ENCODE assay signal across 8 mouse cellular contexts in the genomic region with DNA sequence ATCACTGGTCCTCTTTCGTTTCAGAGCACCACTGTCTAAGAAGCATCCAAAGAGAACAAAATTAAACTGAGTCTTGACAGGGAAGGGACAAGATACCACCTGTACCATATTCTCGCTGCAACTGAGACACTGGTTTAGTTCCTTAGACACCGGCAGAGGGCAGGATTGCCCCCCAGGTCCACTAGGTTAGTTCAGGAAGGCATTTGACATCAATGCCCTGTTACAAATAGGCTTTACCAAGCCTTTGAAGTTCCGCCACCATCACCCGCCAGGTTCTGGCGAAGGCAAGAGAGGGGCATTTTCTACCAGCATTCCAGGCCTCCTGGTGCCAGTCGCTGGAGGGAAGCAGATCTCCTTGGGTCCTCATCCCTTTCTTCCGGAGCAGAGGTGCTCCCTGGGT. TPM values are rescaled to one million over a fixed set of nuclear protein-coding genes. Genes with fewer than 3 reads are reported as not detected.
DNase-seq lines count a peak whose midpoint lies in the region; ATAC-seq and TF ChIP-seq lines count a peak whose summit lies in the region.

No protein-coding gene starts in this region.

- no peak for TF ChIP-seq CTCF in kidney, adult 2 months (conservative IDR thresholded peaks at IDR 0.05; ENCODE audit: insufficient read depth, insufficient read length, low read depth, low read length)

- peak overlapping the region; percentile 58 for H3K4me2 ChIP-seq in kidney, embryonic 14.5 days (replicated peaks; ENCODE audit: low read depth, low read length)
- H3K4me2 ChIP-seq in hindbrain, embryonic 14.5 days (replicated peaks), result peak overlapping the region; percentile 46
- H3K4me2 ChIP-seq in midbrain, embryonic 16.5 days (ENCODE audit: low read length), result peak overlapping the region; percentile 44

- DNase-seq in kidney, adult 2 months, result no peak
- peak; percentile 60 for DNase-seq in embryo, embryonic 10.5 days (ENCODE audit: low spot score)
- DNase-seq in hindbrain, embryonic 14.5 days (ENCODE audit: low spot score), result no peak
- DNase-seq in frontal cortex, postnatal 36 days (ENCODE audit: low spot score in 2 of 2), result no peak
- no peak for DNase-seq in thymus, postnatal 25 days
- no peak for DNase-seq in left cerebral cortex, postnatal 10 days (ENCODE audit: extremely low spot score in 1 of 2, low spot score in 2 of 2)

- H3K27me3 ChIP-seq in kidney, embryonic 14.5 days (ENCODE audit: control insufficient read depth, insufficient read depth, low read length), result no peaks in the 10 kb centered on the region; the same call in 1 of the 2 replicates
- H3K27me3 ChIP-seq in kidney, adult 2 months (replicated peaks; ENCODE audit: control insufficient read depth, insufficient read depth, low read length), result no peaks in the 10 kb centered on the region
- peaks cover 18% of the 10 kb centered on the region; the same call in 1 of the 2 replicates for H3K27me3 ChIP-seq in hindbrain, embryonic 14.5 days (ENCODE audit: control insufficient read depth, insufficient read depth, low read length)
- peaks cover 6% of the 10 kb centered on the region; the same call in 1 of the 2 replicates for H3K27me3 ChIP-seq in midbrain, embryonic 16.5 days (ENCODE audit: control insufficient read depth, insufficient read depth, low read depth, low read length)

- intact Hi-C loops in left cerebral cortex, postnatal 10 days (cut with DNase I), result no loop called here

- peaks cover 23% of the 10 kb centered on the region for H3K4me1 ChIP-seq in kidney, embryonic 14.5 days (ENCODE audit: control insufficient read depth, insufficient read depth, low read length)
- H3K4me1 ChIP-seq in kidney, adult 2 months (ENCODE audit: control insufficient read depth, insufficient read depth, low read length), result no peaks in the 10 kb centered on the region
- peaks cover 4% of the 10 kb centered on the region; the same call in 1 of the 2 replicates for H3K4me1 ChIP-seq in hindbrain, embryonic 14.5 days (replicated peaks; ENCODE audit: control insufficient read depth, insufficient read depth, low read length)
- H3K4me1 ChIP-seq in midbrain, embryonic 16.5 days (ENCODE audit: control insufficient read depth, insufficient read depth, low read length), result peaks cover 9% of the 10 kb centered on the region

- no peak overlapping the region for H3K27ac ChIP-seq in kidney, embryonic 14.5 days (ENCODE audit: low read depth, low read length)
- H3K27ac ChIP-seq in kidney, adult 2 months (ENCODE audit: insufficient read depth, low read depth, low read length), result no peak overlapping the region
- no peak overlapping the region for H3K27ac ChIP-seq in hindbrain, embryonic 14.5 days
- H3K27ac ChIP-seq in midbrain, embryonic 16.5 days (ENCODE audit: low read length), result no peak overlapping the region

- no peak for ATAC-seq in kidney, embryonic 14.5 days (ENCODE audit: low FRiP score, low TSS enrichment)
- ATAC-seq in hindbrain, embryonic 14.5 days (ENCODE audit: low FRiP score), result no peak
- ATAC-seq in midbrain, embryonic 16.5 days, result no peak

- peaks cover 13% of the 10 kb centered on the region; the same call in 1 of the 2 replicates for H3K36me3 ChIP-seq in kidney, embryonic 14.5 days (ENCODE audit: control insufficient read depth, insufficient read depth, low read length)
- H3K36me3 ChIP-seq in kidney, adult 2 months (ENCODE audit: control insufficient read depth, insufficient read depth, low read length), result no peaks in the 10 kb centered on the region
- no peaks in the 10 kb centered on the region for H3K36me3 ChIP-seq in hindbrain, embryonic 14.5 days (replicated peaks; ENCODE audit: control insufficient read depth, insufficient read depth)
- H3K36me3 ChIP-seq in midbrain, embryonic 16.5 days (ENCODE audit: control insufficient read depth, insufficient read depth, low read length), result no peaks in the 10 kb centered on the region

- H3K4me3 ChIP-seq in kidney, embryonic 14.5 days (ENCODE audit: low read length), result peak overlapping the region; percentile 37; the same call in 1 of the 2 replicates
- no peak overlapping the region for H3K4me3 ChIP-seq in kidney, adult 2 months (ENCODE audit: insufficient read depth, low read depth, low read length)
- 0 out of 2 replicates have a peak overlapping the region, but pooled peaks have one; percentile 13 for H3K4me3 ChIP-seq in hindbrain, embryonic 14.5 days (replicated peaks; ENCODE audit: low read length)
- H3K4me3 ChIP-seq in midbrain, embryonic 16.5 days (ENCODE audit: low read depth, low read length), result no peak overlapping the region

- 11% methylated on average over 8 of the region's 8 CpGs for WGBS in kidney, embryonic 14.5 days
- 31% methylated on average over 8 of the region's 8 CpGs for WGBS in kidney, adult 2 months
- WGBS in hindbrain, embryonic 14.5 days, result 17% methylated on average over 8 of the region's 8 CpGs
- 8% methylated on average over 8 of the region's 8 CpGs for WGBS in midbrain, embryonic 16.5 days

- peak overlapping the region; percentile 42; the same call in 1 of the 2 replicates for H3K9ac ChIP-seq in kidney, embryonic 14.5 days (ENCODE audit: low read depth, low read length)
- H3K9ac ChIP-seq in hindbrain, embryonic 14.5 days, result no peak overlapping the region
- H3K9ac ChIP-seq in midbrain, embryonic 16.5 days (ENCODE audit: low read depth, low read length), result peak overlapping the region; percentile 15; the same call in 1 of the 2 replicates

- TF ChIP-seq POLR2A in kidney, adult 2 months (IDR thresholded peaks at IDR 0.05; ENCODE audit: low read depth, low read length), result no peak

- H3K9me3 ChIP-seq in kidney, embryonic 14.5 days (ENCODE audit: control insufficient read depth, low read length), result no peaks in the 10 kb centered on the region
- H3K9me3 ChIP-seq in hindbrain, embryonic 14.5 days (ENCODE audit: control insufficient read depth, low read length), result no peaks in the 10 kb centered on the region
- no peaks in the 10 kb centered on the region for H3K9me3 ChIP-seq in midbrain, embryonic 16.5 days (replicated peaks; ENCODE audit: control insufficient read depth, low read length, poor library complexity, severe bottlenecking)

RNA-seq across cellular contexts. Expression of gene Hapln3, which starts 0.9 kb away (rescaled TPM):
- 7.2 and 7.4 TPM in 2 replicates for polyA plus RNA-seq in kidney, embryonic 14.5 days (2014; fragmentation: Nextera tagmentation; extraction: Ambion mirVana)
- 1.6 and 3.1 TPM in 2 replicates for polyA plus RNA-seq in kidney, adult 2 months (2012; rRNA removed)
- polyA plus RNA-seq in hindbrain, embryonic 14.5 days (2014; fragmentation: Nextera tagmentation; extraction: Ambion mirVana), result 2.2 and 2.5 TPM in 2 replicates
- polyA plus RNA-seq in midbrain, embryonic 16.5 days (2015; fragmentation: Nextera tagmentation; extraction: Ambion mirVana), result 1.3 and 2.3 TPM in 2 replicates
- 1 to 10 TPM; 8.7 to 9.0 TPM for total RNA-seq in left cerebral cortex, postnatal 10 days (2021)

RNA-seq across cellular contexts. Expression of gene Mfge8, which starts 19.0 kb away (rescaled TPM):
- polyA plus RNA-seq in kidney, embryonic 14.5 days (2014; fragmentation: Nextera tagmentation; extraction: Ambion mirVana), result 194 and 243 TPM in 2 replicates
- polyA plus RNA-seq in kidney, adult 2 months (2012; rRNA removed), result 177 and 191 TPM in 2 replicates
- polyA plus RNA-seq in hindbrain, embryonic 14.5 days (2014; fragmentation: Nextera tagmentation; extraction: Ambion mirVana), result 183 and 205 TPM in 2 replicates
- polyA plus RNA-seq in midbrain, embryonic 16.5 days (2015; fragmentation: Nextera tagmentation; extraction: Ambion mirVana), result 132 and 236 TPM in 2 replicates
- total RNA-seq in left cerebral cortex, postnatal 10 days (2021), result 100 to 1,000 TPM; 148 to 163 TPM

Comparison
In these comparisons a context has a peak if more than half of its experiments do, and no peak if none do; other contexts are left out.
1. H3K4me3 ChIP-seq: peak in kidney, embryonic 14.5 days (single experiment) and hindbrain, embryonic 14.5 days (single experiment); none in kidney, adult 2 months (single experiment) and midbrain, embryonic 16.5 days (single experiment).
2. Peak in every context shown above with its lines, with median percentiles within 50 percentile points of each other: H3K4me2 ChIP-seq.